Mouse (Mus musculus) inflammation-experienced regulatory T-cells, adult 6 months (primary cell): ENCODE data around the gene Gm2974. TPM values are rescaled to one million over a fixed set of nuclear protein-coding genes. Genes with fewer than 3 reads are reported as not detected.
"Not testable (repeated sequence)": the region's sequence is repeated elsewhere in the genome, so short reads cannot be mapped to it uniquely, and the experiment has no call there.

Experiments used
- ATAC-seq: one replicate; pipeline ENCODE4 v1.8.0; 2017
- polyA plus RNA-seq, 3 experiments: library from polyadenylated mRNA; unstranded; fragments of 100-300 nt; shearing (Covaris generic); gene quantifications; one replicate each; pipeline ENCODE4 v1.2.1; 2017

Gene Gm2974
- 1 to 10 TPM; 1.7 to 4.2 (median 1.9) TPM for polyA plus RNA-seq

GRCm38 (mm10) chr14:4182491-4183210 is at the start of gene Gm2974:
Gm2974 (plus strand) TSS chr14:4182576.
- ATAC-seq = not testable (repeated sequence)

GRCm38 (mm10) chr14:4141646-4142045 is 40.7 kb upstream of the Gm2974 start:
- ATAC-seq = not testable (repeated sequence)

DNA sequence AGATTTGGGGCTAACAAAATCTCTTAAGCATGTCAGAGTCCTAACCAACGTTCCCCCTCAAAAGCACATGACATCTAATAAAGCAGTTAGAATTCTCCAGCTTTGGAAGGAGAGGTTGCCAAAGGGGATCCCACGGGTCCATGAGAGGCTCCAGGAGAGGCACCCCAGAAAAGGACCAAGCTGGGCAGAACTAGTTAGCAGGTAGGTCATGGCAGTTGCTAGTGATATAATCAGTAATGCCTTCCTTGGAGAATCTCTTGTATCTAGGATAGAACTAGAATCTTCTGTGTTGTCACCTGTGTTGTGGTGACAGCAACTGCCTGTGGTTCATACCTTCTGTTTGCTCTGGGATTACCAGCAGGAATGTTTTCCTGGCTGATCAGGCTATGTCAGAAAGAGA is 17.6 kb upstream of the Gm2974 start, which contains the start of gene Gm3127:
TSS of gene Gm3127 (plus strand) at position 301 of the 400 bp plus-strand sequence.
- not testable (repeated sequence) for ATAC-seq

DNA sequence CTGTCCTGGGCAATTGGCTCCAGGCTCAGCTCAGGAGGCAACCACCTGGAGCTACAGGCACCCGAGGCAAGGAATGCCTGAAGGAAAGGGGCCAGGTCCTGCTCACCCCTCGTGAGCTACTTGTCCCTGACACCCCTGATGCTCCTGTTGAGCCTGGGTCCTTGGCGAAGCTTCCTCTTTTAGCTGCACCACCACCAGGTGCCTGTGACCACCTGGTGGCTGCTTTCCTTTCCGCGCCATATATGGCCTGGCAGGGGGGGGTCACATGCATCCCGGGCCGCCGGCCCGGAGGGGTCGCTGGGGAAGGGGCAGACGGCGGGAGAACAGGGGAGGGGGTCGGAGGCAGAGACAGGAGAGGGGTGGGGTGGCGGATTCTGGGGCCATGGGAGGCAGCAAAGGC is 346 bp upstream of the Gm2974 start:
- ATAC-seq = not testable (repeated sequence)

DNA sequence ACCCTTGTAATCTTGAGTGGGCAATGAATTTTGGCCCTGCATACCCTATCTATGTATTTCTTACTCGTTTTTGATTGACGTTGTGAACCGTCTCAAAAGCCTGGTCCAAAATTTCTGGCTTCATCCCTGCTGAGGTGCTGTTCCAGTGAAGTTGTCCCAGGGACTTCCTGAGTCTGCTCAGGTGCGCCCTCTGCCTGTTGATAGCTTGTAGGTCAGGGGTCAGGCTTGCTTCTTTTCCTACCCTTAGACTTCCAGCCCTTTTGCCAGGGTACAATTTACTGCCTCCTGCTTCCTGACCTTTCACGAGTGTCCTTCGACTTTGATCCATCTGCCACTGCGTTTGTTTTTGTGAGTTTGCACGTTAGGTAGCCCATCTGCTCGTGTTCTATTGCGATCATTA is 999 bp downstream of the Gm2974 start:
- not testable (repeated sequence) for ATAC-seq

GRCm38 (mm10) chr14:4249331-4249730 is 67.0 kb downstream of the Gm2974 start, which contains the start of gene Gm3138:
Gm3138 (plus strand) TSS chr14:4249631.
- ATAC-seq = not testable (repeated sequence)

Other genes with a start within 250 kb of the Gm2974 start
- 1 to 10 TPM in 1 of 3 experiments, under 1 TPM in 1, not detected in 1; 0.26 to 1.4 TPM for gene Gm3095, start 219.0 kb upstream of the Gm2974 start, polyA plus RNA-seq
- gene Gm3099, start 184.2 kb upstream of the Gm2974 start, polyA plus RNA-seq = not detected
- 1 to 10 TPM in 2 of 3 experiments, under 1 TPM in 1; 0.55 to 9.2 (median 3.6) TPM for gene Gm5796, start 158.6 kb upstream of the Gm2974 start, polyA plus RNA-seq
- 1 to 10 TPM in 1 of 3 experiments, under 1 TPM in 1, not detected in 1; 0.63 to 1.4 TPM for gene Gm3115, start 98.5 kb upstream of the Gm2974 start, polyA plus RNA-seq
- gene Gm8108, start 72.0 kb upstream of the Gm2974 start, polyA plus RNA-seq = 1 to 10 TPM in 2 of 3 experiments, not detected in 1; 2.2 to 9.2 TPM
- gene Gm3127, start 17.5 kb upstream of the Gm2974 start, polyA plus RNA-seq = not detected
- not detected for gene Gm3138, start 67.1 kb downstream of the Gm2974 start, polyA plus RNA-seq
- gene Gm3149, start 134.7 kb downstream of the Gm2974 start, polyA plus RNA-seq = not detected
- 10 to 100 TPM in 1 of 3 experiments, 1 to 10 TPM in 2; 5.7 to 25.6 (median 6.0) TPM for gene 2610042L04Rik, start 152.2 kb downstream of the Gm2974 start, polyA plus RNA-seq
- gene Gm3159, start 214.9 kb downstream of the Gm2974 start, polyA plus RNA-seq = not detected
- gene Gm3164, start 232.9 kb downstream of the Gm2974 start, polyA plus RNA-seq = 1 to 10 TPM; 1.3 to 8.6 (median 4.0) TPM
- gene Gm3173, start 248.4 kb downstream of the Gm2974 start, polyA plus RNA-seq = 1 to 10 TPM in 2 of 3 experiments, not detected in 1; 2.1 to 5.2 TPM